Mouse (Mus musculus) erythroblast, embryonic 14.5 days (primary cell): ENCODE data around the gene Lhpp.

Experiments used
- GATA1 ChIP-seq: IDR thresholded peaks from 2 replicates; pipeline ENCODE4 v1.6.1; 2012; ENCODE audit warnings: low read length, inconsistent platforms, mixed read lengths
- TAL1 ChIP-seq: IDR thresholded peaks from 3 replicates; pipeline ENCODE4 v1.6.1; 2012; ENCODE audit warnings: low read length, inconsistent platforms, mixed read lengths

GRCm38 (mm10) chr7:132580511-132580910 is 29.9 kb upstream of the Lhpp start:
- TF ChIP-seq TAL1 (no peak), GATA1 (no peak)
